Mouse (Mus musculus): ENCODE results near the gene Ldlrad3.

Gene Ldlrad3

GRCm38 (mm10) chr2:101976399-101977064, 209.7 kb downstream of the Ldlrad3 start:
- DNase-seq (ENCODE audit: extremely low read depth, insufficient read length, low spot score), result no peak

- no peak for DNase-seq (ENCODE audit: extremely low read depth, insufficient read length, low spot score)
Observed at GRCm38 (mm10) chr2:101973810-101974209, 212.4 kb downstream of the Ldlrad3 start.

- DNase-seq (ENCODE audit: extremely low read depth, insufficient read length, low spot score), result no peak
Observed at GRCm38 (mm10) chr2:101967601-101968000, 218.6 kb downstream of the Ldlrad3 start.

GRCm38 (mm10) chr2:101967152-101967551, 219.0 kb downstream of the Ldlrad3 start:
- no peak for DNase-seq (ENCODE audit: extremely low read depth, insufficient read length, low spot score)

DNA sequence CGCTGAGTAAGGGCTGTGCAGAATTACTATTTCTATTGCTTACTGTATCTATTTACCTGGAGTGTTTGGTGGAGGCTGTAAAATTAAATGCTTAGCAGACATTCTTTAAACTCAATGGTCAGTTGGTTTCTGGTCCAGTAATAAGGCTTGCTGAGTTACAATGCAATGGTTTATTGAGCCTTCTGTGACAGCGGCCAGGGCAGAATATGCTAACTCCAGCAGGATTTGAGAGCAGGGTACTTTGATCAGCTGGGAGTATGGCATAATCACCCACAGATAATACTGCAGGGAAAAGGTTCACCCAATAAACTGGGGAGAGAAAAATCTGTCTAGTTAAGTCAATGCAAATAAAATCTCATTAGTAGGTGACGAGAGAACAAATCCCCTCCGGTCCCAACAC, 220.2 kb downstream of the Ldlrad3 start:
- no peak for DNase-seq (ENCODE audit: extremely low read depth, insufficient read length, low spot score)

- no peak for DNase-seq (ENCODE audit: extremely low read depth, insufficient read length, low spot score)
Observed at GRCm38 (mm10) chr2:101965515-101965914, 220.7 kb downstream of the Ldlrad3 start.

DNA sequence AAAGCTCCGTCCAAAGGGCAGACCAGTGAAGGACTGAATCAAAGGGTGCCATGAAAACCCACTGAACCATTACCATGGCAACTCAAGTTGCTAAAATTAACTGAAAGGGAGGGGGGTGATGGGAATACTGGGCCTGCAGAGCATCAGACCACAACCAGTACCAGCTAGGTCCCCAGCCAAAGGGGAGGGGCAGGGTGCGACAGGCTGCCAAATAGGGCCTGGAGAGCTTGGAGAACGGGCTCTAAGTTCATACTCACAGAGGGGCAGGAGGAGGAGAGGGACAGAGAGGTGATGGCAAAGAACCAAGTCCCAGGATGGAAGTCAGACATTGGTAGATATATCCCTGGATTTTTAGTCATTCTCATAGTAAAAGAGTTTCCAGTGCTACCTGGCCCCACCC, 222.8 kb downstream of the Ldlrad3 start:
- no peak for DNase-seq (ENCODE audit: extremely low read depth, insufficient read length, low spot score)

DNA sequence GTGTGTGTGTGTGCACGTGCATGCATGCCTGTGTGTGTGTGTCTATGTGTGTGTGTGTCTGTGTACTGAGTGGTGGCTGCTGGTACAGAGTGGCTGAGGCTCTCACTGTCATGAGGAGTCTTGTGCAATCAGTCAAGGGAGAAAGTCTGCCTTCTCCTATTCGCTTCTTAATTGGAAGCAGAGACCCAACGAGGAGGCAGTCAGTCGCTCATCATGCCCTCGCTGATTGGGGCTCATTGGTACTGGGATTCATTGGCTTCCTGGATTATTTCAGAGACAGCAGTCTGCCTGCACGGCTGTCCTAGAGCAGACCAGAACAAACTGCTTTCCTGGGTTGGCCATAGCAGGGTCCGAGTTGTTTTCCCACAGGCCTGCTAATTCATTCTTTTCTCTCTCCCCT, 223.8 kb downstream of the Ldlrad3 start:
- no peak for DNase-seq (ENCODE audit: extremely low read depth, insufficient read length, low spot score)

DNA sequence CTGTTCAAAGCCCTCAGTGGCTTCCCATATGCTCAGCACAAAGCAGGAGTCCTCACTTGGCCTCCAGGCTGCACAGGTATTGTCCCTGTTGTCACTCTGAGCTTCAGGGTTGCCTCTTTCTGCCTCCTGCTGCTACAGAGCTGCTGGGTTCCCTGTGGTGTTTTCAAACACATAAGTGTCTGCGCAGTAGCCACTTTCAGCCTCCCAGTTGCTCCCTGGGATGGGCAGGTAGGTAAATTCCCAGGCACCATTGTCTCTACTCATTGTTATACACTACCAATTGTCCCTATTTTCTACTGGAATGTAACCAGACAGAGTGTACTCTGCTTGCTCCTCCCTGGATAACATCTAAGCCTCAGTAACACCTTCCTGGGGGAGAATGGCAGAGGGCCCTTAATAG, 224.8 kb downstream of the Ldlrad3 start:
- DNase-seq (ENCODE audit: extremely low read depth, insufficient read length, low spot score), result no peak

DNA sequence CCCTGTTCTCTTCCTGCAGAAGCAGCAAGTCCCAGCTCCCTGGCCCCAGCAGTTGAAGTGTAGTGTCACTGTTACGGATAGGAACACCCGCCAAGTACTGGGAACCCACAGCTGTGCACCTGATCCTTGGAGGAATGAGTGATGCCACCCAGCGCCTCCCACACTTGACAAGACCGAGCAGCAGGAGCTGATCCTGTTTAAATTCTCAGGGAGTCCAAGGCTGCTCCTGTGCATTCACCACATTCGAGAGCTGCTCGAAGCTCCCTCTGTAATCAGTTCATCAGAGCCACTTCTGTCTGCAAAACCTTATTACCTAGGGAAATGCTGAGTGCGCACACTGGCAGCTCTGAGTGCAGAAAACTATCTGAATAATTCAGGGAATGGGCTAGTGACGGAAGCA, 225.5 kb downstream of the Ldlrad3 start:
- no peak for DNase-seq (ENCODE audit: extremely low read depth, insufficient read length, low spot score)

DNA sequence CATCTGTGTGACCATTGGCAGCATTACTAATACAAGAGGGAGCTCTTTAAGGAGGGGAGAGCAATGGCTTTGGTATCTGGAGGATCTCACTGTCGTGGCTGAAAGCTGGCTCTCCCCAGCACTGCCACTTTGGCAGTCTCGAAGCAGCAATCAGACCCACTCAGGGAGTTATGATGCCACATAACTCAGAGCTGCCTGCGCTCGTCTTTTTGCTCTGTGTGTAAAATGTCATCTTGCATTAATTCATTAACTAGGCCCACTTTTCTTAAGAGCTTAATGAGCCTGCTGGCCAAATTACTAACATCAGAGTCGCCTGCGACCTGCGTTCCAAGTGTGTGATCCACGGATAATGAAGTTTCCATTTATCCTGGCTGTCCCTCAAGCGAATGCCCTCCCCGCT, 230.1 kb downstream of the Ldlrad3 start:
- no peak for DNase-seq (ENCODE audit: extremely low read depth, insufficient read length, low spot score)

DNA sequence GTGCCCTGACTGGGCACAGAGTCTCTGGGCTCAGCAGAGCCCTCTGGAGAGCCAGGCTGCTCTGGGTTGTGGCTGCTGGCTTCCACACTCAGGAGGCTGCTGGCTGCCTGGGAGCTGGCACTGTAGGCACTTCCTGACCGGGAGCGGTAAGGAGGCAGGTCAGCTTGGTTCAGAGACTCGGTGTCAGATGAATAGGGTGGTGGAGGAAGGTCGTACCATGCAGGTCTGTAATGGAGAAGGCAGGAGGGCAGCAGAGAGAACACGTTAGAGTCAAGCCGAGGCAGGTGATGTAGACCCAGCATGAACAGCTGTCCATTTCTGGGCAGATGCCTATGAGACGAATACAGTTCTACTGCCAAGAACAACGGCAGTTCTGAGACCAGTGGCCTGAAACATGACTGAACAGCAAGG, 233.2 kb downstream of the Ldlrad3 start:
- DNase-seq (ENCODE audit: extremely low read depth, insufficient read length, low spot score), result no peak

DNA sequence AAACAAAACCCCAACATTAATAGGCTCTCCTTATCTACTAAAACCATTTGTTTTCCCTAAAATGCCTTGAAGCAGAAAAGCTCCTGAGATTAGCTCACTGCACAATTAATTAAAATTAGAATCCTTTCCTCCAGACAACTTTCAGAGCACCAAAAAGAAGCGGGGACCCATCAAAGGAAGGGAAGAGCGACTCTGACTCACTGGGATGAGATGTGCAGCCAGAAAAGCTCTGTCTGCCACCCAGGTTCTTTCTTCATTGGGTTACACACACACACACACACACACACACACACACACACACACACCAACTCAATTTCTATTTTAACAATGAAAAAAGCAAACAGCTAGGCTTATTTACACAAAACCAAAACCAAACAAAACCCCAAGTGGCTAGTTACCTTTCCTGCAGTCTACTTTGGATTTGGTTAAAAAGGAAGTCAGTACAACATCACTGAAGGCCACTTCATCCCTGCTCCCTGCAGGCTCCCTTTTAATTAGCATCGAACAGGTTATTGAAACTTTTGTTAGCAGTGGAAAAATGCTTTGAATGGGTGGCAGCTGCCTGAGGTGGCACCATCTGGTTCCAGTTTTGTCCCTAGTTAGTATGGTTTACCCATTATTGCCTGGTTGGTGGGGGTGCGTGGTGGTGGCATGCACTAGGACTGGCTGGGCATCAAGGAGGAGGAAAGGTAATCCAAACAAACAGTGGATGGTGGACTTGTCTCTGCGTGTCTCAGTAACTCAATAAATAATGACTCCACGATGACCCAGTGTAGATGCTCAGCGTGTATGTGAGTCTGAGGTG, 235.3 kb downstream of the Ldlrad3 start:
- DNase-seq (ENCODE audit: extremely low read depth, insufficient read length, low spot score), result no peak

DNA sequence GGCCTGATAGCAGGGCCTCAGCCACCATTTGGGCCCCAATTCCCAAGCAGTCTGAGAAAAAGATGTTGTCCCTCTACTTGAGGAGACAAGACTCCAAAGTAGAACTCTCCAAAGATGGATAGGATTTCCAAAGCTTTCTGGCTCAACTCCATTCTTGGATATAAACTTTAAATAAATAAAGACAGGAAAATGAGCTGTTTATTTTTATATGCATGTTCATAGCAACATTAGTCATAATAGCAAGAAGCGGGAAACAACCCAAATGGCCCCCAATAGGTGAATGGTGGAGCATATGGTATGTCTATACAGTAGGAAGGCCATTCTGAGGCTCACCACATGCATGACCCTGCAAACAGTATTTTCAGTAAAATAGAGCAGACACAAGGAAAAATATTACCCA, 251.2 kb downstream of the Ldlrad3 start:
- DNase-seq (ENCODE audit: extremely low read depth, insufficient read length, low spot score), result no peak

DNA sequence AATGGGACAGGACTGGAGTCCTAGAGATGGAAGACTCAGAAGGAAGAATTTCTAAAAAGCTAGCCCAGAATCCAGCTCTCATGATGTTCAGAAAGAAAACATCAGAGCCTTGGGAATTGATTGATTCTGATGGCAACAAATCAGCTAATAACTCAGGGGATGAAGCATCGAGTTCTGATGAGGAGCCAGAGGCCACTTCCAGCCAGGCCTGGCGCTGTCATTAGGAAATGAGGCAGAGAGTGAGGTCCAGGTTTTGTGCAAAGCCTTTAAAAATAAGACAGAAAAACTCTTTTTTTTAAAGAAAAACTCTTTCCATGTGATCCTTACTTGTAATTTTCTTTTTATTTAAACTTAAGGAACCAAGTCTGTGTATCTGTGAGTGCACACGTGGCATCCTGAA, 252.9 kb downstream of the Ldlrad3 start:
- DNase-seq (ENCODE audit: extremely low read depth, insufficient read length, low spot score), result no peak

DNA sequence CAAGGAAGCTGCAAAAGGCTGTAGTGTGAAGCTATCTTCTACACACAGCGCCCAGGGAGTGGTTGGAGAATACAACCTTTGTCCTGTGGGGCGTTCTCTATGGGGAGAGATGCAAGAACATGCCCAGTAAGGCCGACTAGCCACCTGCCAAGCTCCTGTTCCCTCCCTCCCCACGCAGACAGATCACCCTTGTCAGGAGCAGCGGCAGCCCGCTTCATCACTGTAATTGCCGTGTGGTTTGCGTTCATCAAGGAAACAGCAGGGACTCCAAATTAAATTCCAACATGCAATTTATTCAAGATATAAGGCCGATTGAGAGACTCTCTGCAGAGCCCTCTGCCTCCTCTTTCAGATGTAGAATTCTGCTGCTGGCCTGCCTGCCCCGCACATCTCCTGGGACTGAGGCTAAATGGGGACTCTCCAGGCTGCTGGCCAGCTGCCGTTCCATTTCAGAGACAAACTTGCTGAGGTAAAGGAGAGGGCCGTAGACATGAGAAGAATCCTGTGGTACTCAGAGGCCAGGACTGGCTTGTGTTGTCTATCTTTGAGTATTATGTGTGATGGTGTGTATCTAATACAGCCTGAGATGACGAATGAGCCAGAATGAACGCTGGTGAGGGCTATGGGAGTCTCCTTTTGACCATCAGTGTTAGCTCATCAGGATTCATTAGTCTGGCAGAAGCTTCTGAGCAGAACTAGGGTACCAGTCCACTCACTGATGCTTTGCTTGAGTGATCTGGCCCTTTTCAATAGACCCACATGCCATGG, 253.8 kb downstream of the Ldlrad3 start:
- no peak for DNase-seq (ENCODE audit: extremely low read depth, insufficient read length, low spot score)

- DNase-seq (ENCODE audit: extremely low read depth, insufficient read length, low spot score), result no peak
Observed at GRCm38 (mm10) chr2:101925591-101926188, 260.5 kb downstream of the Ldlrad3 start.

DNA sequence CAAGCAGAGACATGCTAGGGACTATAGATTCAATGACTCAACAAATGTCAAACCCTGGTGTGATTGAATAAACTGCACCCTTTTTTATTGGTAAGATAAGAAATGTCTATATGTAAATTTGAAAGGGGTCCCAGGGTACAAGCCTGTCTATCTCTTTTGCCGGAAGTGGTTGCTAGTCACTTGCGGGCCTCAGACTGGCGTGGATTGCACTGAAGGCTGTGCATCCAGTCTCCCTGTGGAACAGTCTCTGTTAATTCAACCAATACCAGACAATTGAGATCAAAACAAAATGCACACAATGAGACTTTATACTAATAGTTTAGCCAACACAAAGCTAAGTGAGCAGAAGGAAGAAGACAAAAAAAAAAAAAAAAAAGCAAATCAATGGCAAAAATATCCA, 261.0 kb downstream of the Ldlrad3 start:
- DNase-seq (ENCODE audit: extremely low read depth, insufficient read length, low spot score), result no peak

DNA sequence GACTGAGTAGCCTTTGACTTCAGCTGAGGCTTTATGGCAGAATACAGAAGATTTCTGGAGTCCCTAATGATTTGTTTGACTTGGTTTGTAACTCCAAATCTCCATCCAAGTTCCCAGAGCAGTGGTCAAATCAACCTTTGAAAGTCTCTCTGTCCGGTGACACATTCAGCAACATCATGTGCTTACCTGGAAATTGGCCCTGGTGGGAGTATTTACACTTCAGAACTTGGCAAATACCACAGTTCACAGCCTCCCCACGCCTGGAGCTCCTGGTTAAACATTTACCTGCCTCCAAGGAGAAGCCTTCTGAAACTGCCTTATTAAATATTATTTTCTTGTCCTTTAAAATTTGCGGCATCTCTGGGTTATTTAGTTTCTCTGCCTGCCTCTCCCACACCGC, 263.0 kb downstream of the Ldlrad3 start:
- DNase-seq (ENCODE audit: extremely low read depth, insufficient read length, low spot score), result no peak

DNA sequence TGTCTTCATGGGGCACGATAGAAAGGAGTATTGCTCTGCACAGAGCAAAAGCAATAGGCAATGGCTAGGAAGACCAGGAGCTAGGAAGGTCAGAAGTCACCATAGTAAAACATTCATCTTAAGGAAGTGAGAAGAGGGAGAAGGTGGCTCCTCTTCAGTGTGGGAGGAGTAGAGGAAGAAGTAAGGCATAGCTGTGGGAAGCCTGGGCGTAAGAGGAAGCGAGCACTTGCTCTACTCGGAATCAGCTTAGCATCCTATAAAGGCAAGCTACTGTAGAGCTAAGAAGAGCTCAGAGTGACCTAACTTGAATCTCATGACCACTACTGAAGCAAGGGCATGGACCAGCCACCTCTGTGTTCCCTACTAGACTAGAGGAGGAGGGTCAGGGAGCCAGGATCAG, 263.9 kb downstream of the Ldlrad3 start:
- DNase-seq (ENCODE audit: extremely low read depth, insufficient read length, low spot score), result no peak

GRCm38 (mm10) chr2:101920136-101920554, 266.0 kb downstream of the Ldlrad3 start:
- no peak for DNase-seq (ENCODE audit: extremely low read depth, insufficient read length, low spot score)

Data from 3134 (cell line).